Mouse (Mus musculus) stomach, embryonic 16.5 days (tissue): Measurements from ENCODE around the gene Jun. TPM values are rescaled to one million over a fixed set of nuclear protein-coding genes. Genes with fewer than 3 reads are reported as not detected.

Source experiments
- ATAC-seq: fragments of 200-750 bp; cut with Nextera tagmentation; 2 replicates; pipeline ENCODE4 v1.8.0; 2017; ENCODE audit warnings: moderate number of reproducible peaks, moderate TSS enrichment; ENCODE audit not compliant: insufficient read depth, low FRiP score
- H3K27ac ChIP-seq: fragments of 300-500 bp; sonication (generic); 2 replicates; pipeline ENCODE4 v1.5.1; 2014; ENCODE audit warnings: low read length
- H3K27me3 ChIP-seq: fragments of 300-500 bp; sonication (generic); 2 replicates; pipeline ENCODE4 v1.6.1; 2014; ENCODE audit warnings: low read length, control low read depth, mixed read lengths; ENCODE audit not compliant: control insufficient read depth, insufficient read depth
- H3K36me3 ChIP-seq: fragments of 300-500 bp; sonication (generic); 2 replicates; pipeline ENCODE4 v1.6.1; 2014; ENCODE audit warnings: low read length; ENCODE audit not compliant: control insufficient read depth, insufficient read depth
- H3K4me1 ChIP-seq: fragments of 300-500 bp; sonication (generic); 2 replicates; pipeline ENCODE4 v1.6.1; 2014; ENCODE audit warnings: low read length, control low read depth, mixed read lengths; ENCODE audit not compliant: control insufficient read depth, insufficient read depth
- H3K4me2 ChIP-seq: fragments of 300-500 bp; sonication (generic); 2 replicates; pipeline ENCODE4 v1.6.1; 2014; ENCODE audit warnings: low read depth, low read length, mixed read lengths
- H3K4me3 ChIP-seq: fragments of 300-500 bp; sonication (generic); replicated peaks from 2 replicates; pipeline ENCODE4 v1.5.1; 2014; ENCODE audit warnings: mild to moderate bottlenecking, low read length
- H3K9ac ChIP-seq: fragments of 300-500 bp; sonication (generic); 2 replicates; pipeline ENCODE4 v1.6.1; 2014; ENCODE audit warnings: low read length
- H3K9me3 ChIP-seq: fragments of 300-500 bp; sonication (generic); replicated peaks from 2 replicates; pipeline ENCODE4 v1.6.1; 2016; ENCODE audit warnings: low read length, control low read depth; ENCODE audit not compliant: control insufficient read depth
- WGBS: fragments of 180-500 bp; shearing (Covaris S2); extraction: QIAGEN DNeasy Blood & Tissue Kit; methylation state at CpG from one replicate; pipeline ENCODE4 v1.1.7; 2014; 5-methylcytosine and 5-hydroxymethylcytosine counted together
- polyA plus RNA-seq: library from polyadenylated mRNA; unstranded; fragments of >200 nt; fragmentation: Nextera tagmentation; extraction: Ambion mirVana; gene quantifications from 2 replicates; pipeline ENCODE4 v1.2.1, GENCODE M21; 2015

Jun gene
- polyA plus RNA-seq, 1 experiment from 2014 or later: 107 TPM

GRCm38 (mm10) chr4:95007759-95008158, 44.3 kb downstream of the Jun start:
- Histone ChIP-seq H3K4me3 (no peak overlapping the region), H3K4me2 (no peak overlapping the region), H3K27ac (no peak overlapping the region), H3K4me1 (no peaks in the 10 kb centered on the region), H3K27me3 (no peaks in the 10 kb centered on the region), H3K9me3 (no peaks in the 10 kb centered on the region), H3K9ac (no peak overlapping the region), H3K36me3 (no peaks in the 10 kb centered on the region)
- 58% methylated on average over 8 of the region's 8 CpGs for WGBS
- ATAC-seq: no peak

DNA sequence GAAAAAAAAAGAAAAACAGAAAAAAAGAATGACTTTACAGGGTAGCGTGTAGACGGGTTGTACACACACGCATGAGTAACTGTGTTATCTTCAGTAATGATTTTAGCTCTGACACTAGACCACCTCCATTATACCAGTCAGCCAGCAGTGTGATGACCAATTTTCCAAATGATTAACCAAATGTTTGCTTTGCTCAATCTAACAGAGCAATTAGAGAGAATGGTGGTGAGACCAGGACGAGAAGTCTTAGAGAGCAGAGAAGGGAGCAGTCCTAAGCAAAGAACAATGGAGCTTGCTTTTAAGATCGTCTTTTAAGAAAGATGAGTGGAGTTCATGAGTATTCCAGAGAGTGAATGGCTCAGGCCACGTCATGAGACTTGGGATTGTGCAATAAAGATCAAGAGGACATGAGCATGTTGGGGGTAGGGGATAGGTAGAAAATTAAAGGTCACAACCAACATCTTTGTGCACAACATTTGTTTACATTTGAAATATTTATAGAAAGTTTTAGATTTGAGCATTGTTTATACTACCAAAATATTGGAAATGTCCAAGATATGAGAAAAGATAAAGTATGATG, 46.7 kb downstream of the Jun start:
- WGBS: 69% methylated on average over 6 of the region's 6 CpGs
- H3K4me1 ChIP-seq: no peaks in the 10 kb centered on the region

GRCm38 (mm10) chr4:95001043-95001775, 50.8 kb downstream of the Jun start:
- ATAC-seq: no peak
- Histone ChIP-seq H3K27ac (no peak overlapping the region), H3K4me2 (no peak overlapping the region), H3K4me1 (no peaks in the 10 kb centered on the region), H3K9me3 (no peaks in the 10 kb centered on the region), H3K4me3 (no peak overlapping the region), H3K36me3 (no peaks in the 10 kb centered on the region), H3K27me3 (no peaks in the 10 kb centered on the region), H3K9ac (no peak overlapping the region)
- WGBS: 53% methylated on average over 6 of the region's 6 CpGs

More for the DNA sequence above, 46.7 kb downstream of the Jun start:
- no peaks in the 10 kb centered on the region for H3K27me3 ChIP-seq
- ATAC-seq: no peak
- H3K36me3 ChIP-seq: no peaks in the 10 kb centered on the region
- no peak overlapping the region for H3K9ac ChIP-seq
- H3K9me3 ChIP-seq: no peaks in the 10 kb centered on the region
- no peak overlapping the region for H3K4me3 ChIP-seq
- no peak overlapping the region for H3K4me2 ChIP-seq
- no peak overlapping the region for H3K27ac ChIP-seq

- no peaks in the 10 kb centered on the region for H3K4me1 ChIP-seq
- H3K27ac ChIP-seq: no peak overlapping the region
- 89% methylated on average over 1 of the region's 1 CpGs for WGBS
- H3K4me3 ChIP-seq: no peak overlapping the region
- H3K27me3 ChIP-seq: no peaks in the 10 kb centered on the region
- H3K36me3 ChIP-seq: no peaks in the 10 kb centered on the region
- H3K4me2 ChIP-seq: no peak overlapping the region
- no peak overlapping the region for H3K9ac ChIP-seq
- no peaks in the 10 kb centered on the region for H3K9me3 ChIP-seq
- no peak for ATAC-seq
Observed at GRCm38 (mm10) chr4:95000147-95000546, 51.9 kb downstream of the Jun start.

- Histone ChIP-seq H3K4me3 (no peak overlapping the region), H3K36me3 (no peaks in the 10 kb centered on the region), H3K4me2 (no peak overlapping the region), H3K27me3 (no peaks in the 10 kb centered on the region), H3K4me1 (no peaks in the 10 kb centered on the region), H3K27ac (no peak overlapping the region), H3K9ac (no peak overlapping the region), H3K9me3 (no peaks in the 10 kb centered on the region)
- ATAC-seq: no peak
- 63% methylated on average over 3 of the region's 3 CpGs for WGBS
Observed at GRCm38 (mm10) chr4:94999249-94999648, 52.8 kb downstream of the Jun start.

Other genes starting within 250 kb of the Jun start
- gene Eqtn, start 123.4 kb downstream of the Jun start, polyA plus RNA-seq: 0.15 TPM in 1 of 2 replicates, not detected in the other
- gene Mysm1, start 73.1 kb downstream of the Jun start, polyA plus RNA-seq: 26.6 and 27.0 TPM in 2 replicates